Mouse (Mus musculus) kidney, adult 2 months (tissue): Measurements from ENCODE around the gene 1110032A03Rik.

Experiments used
- CTCF ChIP-seq: fragments of 200-500 bp; conservative IDR thresholded peaks from 2 replicates; pipeline ENCODE4 v1.5.1; 2011; ENCODE audit warnings: low read depth, mild to moderate bottlenecking, control low read depth, low read length, moderate library complexity, mixed read lengths; ENCODE audit not compliant: insufficient read depth, insufficient read length
- POLR2A ChIP-seq: fragments of 200-500 bp; IDR thresholded peaks from one replicate; pipeline ENCODE4 v1.6.1; 2011; ENCODE audit warnings: low read depth, low read length, control low read depth

DNA sequence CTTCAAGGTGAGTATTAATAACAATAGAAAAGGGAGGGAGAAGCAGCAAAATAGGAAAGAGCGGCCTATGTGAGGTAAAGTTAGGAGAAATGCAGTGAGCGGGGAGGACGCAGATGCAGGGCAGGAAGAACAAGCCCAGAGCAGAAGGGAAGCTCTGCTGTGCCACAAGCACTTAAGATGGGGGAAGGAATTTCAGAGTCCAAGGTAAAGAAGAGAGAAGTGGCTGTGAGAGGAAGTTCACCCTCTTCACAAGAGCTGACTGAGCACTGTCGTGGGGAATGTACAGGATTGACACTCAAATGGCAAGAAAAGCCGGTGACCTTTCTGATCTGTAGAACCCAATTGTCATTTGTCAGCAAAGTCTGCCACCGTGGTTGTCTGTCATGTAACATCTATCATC, 42.7 kb upstream of the 1110032A03Rik start:
- no peak for TF ChIP-seq CTCF
- no peak for TF ChIP-seq POLR2A
